Mouse (Mus musculus): ENCODE measurements around the gene Prpf8. TPM values are rescaled to one million over a fixed set of nuclear protein-coding genes. Genes with fewer than 3 reads are reported as not detected.

Prpf8 gene
- polyA plus RNA-seq, 1 experiment = 90.2 TPM

GRCm38 (mm10) chr11:75529771-75530170, 43.2 kb downstream of the Prpf8 start:
- Histone ChIP-seq H3K4me1 (ENCODE audit: control insufficient read depth, insufficient read depth, low read length) (peaks cover 9% of the 10 kb centered on the region; the same call in 1 of the 2 replicates), H3K4me3 (replicated peaks; ENCODE audit: extremely low read depth, low read depth, low read length) (no peak overlapping the region)
- no peak for TF ChIP-seq CTCF (IDR thresholded peaks at IDR 0.05; ENCODE audit: insufficient read depth, low read length)
- TF ChIP-seq POLR2A (IDR thresholded peaks at IDR 0.05; ENCODE audit: borderline replicate concordance, extremely low read depth, low read depth, low read length) = no peak
- WGBS = 31% methylated on average over 4 of the region's 4 CpGs
- DNase-seq = no peak

DNA sequence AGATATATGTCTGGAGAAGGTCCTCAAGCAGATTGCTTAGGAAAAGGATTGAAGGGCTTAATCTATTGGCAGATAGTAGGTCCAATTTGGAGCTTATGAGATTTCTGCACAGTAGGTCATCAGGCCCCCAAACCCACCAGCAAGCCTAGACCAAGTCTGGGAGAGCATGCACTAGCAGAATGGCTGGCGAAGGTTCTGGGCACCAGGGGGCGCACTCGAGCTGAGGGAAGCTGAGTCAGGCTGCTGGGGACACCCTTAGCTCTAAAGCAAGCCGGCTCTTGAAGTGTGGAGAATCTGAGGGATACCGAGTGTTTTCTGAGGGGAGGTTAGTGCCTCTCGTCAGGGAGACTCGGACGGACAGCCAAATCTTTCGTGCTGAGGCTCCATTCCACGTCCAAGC, 43.7 kb downstream of the Prpf8 start:
- DNase-seq = peak; percentile 99
- Histone ChIP-seq H3K4me3 (replicated peaks; ENCODE audit: extremely low read depth, low read depth, low read length) (peak overlapping the region; percentile 88), H3K4me1 (ENCODE audit: control insufficient read depth, insufficient read depth, low read length) (peaks cover 9% of the 10 kb centered on the region; the same call in 1 of the 2 replicates)
- 0% methylated on average over 10 of the region's 10 CpGs for WGBS
- TF ChIP-seq CTCF (IDR thresholded peaks at IDR 0.05; ENCODE audit: insufficient read depth, low read length) = peak; percentile 85
- 0 out of 2 replicates have a peak, but pooled peaks have one; percentile 12 for TF ChIP-seq POLR2A (IDR thresholded peaks at IDR 0.05; ENCODE audit: borderline replicate concordance, extremely low read depth, low read depth, low read length)

GRCm38 (mm10) chr11:75530845-75531373, 44.3 kb downstream of the Prpf8 start:
- no peak for DNase-seq

DNA sequence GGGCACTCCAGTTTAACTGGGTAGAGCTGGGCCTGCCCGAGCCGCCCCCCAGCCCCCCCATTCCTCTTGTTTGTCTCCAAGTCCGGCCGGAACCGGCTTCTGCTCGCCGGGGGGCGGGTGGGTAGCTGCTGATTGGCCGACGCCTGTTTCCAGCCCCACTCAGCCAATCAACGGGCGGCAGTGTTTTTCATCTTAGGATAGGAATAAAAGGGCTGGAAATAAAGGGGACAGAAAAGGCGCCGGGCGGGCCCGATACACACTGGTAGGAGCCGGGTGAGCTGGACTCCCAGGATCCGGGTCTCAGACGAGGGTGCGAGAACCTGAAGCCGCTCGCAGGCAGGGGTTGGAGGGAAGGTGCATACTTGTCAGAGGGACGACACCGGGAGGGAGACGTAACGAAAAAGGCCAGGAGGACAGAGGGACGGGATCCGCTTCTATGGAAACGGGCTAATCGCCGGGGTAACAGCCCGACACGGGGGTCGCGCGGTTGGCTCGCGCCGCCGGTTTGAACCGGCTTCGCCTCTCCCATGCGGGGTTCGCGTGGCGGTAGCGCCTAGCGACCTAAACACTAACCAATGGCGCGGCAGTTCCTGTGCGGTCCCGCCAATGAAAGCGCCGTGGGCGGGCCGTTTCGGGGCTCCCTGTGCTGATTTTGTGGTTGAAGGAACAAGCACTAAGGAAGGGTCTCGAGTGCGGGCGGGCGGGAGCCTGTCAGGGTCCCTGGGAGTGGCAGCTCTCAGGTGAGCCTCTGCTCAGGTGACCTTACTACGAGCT, 45.0 kb downstream of the Prpf8 start, which contains the start of gene Slc43a2:
Gene Slc43a2, plus strand, starts transcription at position 226 of the 774 bp plus-strand sequence.
- TF ChIP-seq CTCF (IDR thresholded peaks at IDR 0.05; ENCODE audit: insufficient read depth, low read length) (no peak), POLR2A (IDR thresholded peaks at IDR 0.05; ENCODE audit: borderline replicate concordance, extremely low read depth, low read depth, low read length) (peak; percentile 50; the same call in 1 of the 2 replicates)
- Histone ChIP-seq H3K4me3 (replicated peaks; ENCODE audit: extremely low read depth, low read depth, low read length) (peak within 1 kb of the TSS; percentile 98), H3K4me1 (ENCODE audit: control insufficient read depth, insufficient read depth, low read length) (peaks cover 11% of the 10 kb centered on the region)
- peak; percentile 91 for DNase-seq
- under 1% methylated on average over 59 of the region's 62 CpGs for WGBS

More at GRCm38 (mm10) chr11:75530845-75531373, 44.3 kb downstream of the Prpf8 start:
- TF ChIP-seq POLR2A (IDR thresholded peaks at IDR 0.05; ENCODE audit: borderline replicate concordance, extremely low read depth, low read depth, low read length) = no peak
- TF ChIP-seq CTCF (IDR thresholded peaks at IDR 0.05; ENCODE audit: insufficient read depth, low read length) = no peak
- Histone ChIP-seq H3K4me3 (replicated peaks; ENCODE audit: extremely low read depth, low read depth, low read length) (peak overlapping the region; percentile 88), H3K4me1 (ENCODE audit: control insufficient read depth, insufficient read depth, low read length) (peaks cover 9% of the 10 kb centered on the region; the same call in 1 of the 2 replicates)
- WGBS = under 1% methylated on average over 31 of the region's 31 CpGs

DNA sequence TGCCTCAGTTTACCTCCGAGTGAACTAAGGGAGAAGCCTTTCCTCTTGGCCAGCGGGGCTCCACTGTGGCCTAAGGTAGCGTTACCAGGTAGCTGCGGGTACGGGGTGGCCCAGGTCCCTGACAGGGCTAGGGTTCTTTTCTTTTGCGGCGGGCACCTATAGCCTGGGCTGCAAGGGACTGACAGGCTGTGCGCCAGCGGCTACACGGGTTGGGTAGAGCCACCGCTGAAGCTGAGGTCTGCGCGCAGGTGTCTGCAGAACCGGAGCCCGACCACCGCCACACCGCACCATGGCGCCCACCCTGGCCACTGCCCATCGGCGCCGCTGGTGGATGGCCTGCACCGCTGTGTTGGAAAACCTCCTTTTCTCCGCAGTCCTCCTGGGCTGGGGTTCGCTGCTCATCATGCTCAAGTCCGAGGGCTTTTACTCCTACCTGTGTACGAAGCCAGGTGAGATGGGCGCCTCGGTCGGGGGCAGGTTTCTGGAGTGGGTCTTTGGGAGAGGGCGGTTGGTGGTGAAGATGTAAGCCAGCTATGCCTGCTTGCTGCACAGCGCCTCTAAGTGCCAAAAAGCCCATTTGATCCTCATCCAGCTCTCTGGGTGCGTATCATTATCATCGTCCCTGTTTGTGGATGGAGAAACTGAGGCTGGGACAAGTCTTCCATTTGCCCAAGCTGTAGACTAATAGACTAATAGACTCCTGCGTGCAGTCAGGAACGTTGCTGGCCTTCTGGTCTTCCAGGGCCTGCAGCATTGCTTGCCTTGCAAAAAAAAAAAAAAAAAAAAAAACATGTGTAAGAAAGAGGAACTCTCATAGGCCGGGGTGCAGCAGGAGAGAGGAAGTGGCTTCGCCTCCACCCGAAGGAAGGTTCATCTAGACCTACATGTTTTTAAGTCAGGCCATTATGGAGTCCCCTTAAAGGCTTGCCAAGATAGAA, 46.0 kb downstream of the Prpf8 start:
- 8% methylated on average over 38 of the region's 38 CpGs for WGBS
- TF ChIP-seq CTCF (IDR thresholded peaks at IDR 0.05; ENCODE audit: insufficient read depth, low read length) = no peak
- no peak; the same call in 1 of the 2 replicates for TF ChIP-seq POLR2A (IDR thresholded peaks at IDR 0.05; ENCODE audit: borderline replicate concordance, extremely low read depth, low read depth, low read length)
- Histone ChIP-seq H3K4me1 (ENCODE audit: control insufficient read depth, insufficient read depth, low read length) (peaks cover 14% of the 10 kb centered on the region), H3K4me3 (replicated peaks; ENCODE audit: extremely low read depth, low read depth, low read length) (peak overlapping the region; percentile 93)
- no peak for DNase-seq

- peak overlapping the region; percentile 55 for H3K4me3 ChIP-seq (replicated peaks; ENCODE audit: extremely low read depth, low read depth, low read length)
- 47% methylated on average over 6 of the region's 6 CpGs for WGBS
- H3K4me1 ChIP-seq (ENCODE audit: control insufficient read depth, insufficient read depth, low read length) = peaks cover 21% of the 10 kb centered on the region
- no peak for DNase-seq
- TF ChIP-seq POLR2A (IDR thresholded peaks at IDR 0.05; ENCODE audit: borderline replicate concordance, extremely low read depth, low read depth, low read length) = no peak
- no peak for TF ChIP-seq CTCF (IDR thresholded peaks at IDR 0.05; ENCODE audit: insufficient read depth, low read length)
Measured at GRCm38 (mm10) chr11:75533314-75534015, 46.8 kb downstream of the Prpf8 start.

- no peak for TF ChIP-seq POLR2A (IDR thresholded peaks at IDR 0.05; ENCODE audit: borderline replicate concordance, extremely low read depth, low read depth, low read length)
- TF ChIP-seq CTCF (IDR thresholded peaks at IDR 0.05; ENCODE audit: insufficient read depth, low read length) = no peak
- DNase-seq = no peak
- WGBS = 45% methylated on average over 4 of the region's 4 CpGs
- H3K4me3 ChIP-seq (replicated peaks; ENCODE audit: extremely low read depth, low read depth, low read length) = no peak overlapping the region
- peaks cover 23% of the 10 kb centered on the region for H3K4me1 ChIP-seq (ENCODE audit: control insufficient read depth, insufficient read depth, low read length)
Measured at GRCm38 (mm10) chr11:75534286-75535033, 47.8 kb downstream of the Prpf8 start.
